Mouse (Mus musculus) brown adipose tissue, adult 24 weeks (tissue): ENCODE data around the gene Apba1. TPM values are rescaled to one million over a fixed set of nuclear protein-coding genes. Genes with fewer than 3 reads are reported as not detected.

Source experiments
- H3K27ac ChIP-seq: fragments of 200-500 bp; replicated peaks from 2 replicates; pipeline ENCODE4 v1.5.1; 2012; ENCODE audit warnings: low read depth, mild to moderate bottlenecking, low read length
- H3K4me1 ChIP-seq: fragments of 200-500 bp; 2 replicates; pipeline ENCODE4 v1.6.1; 2012; ENCODE audit warnings: low read length, mixed read lengths; ENCODE audit not compliant: control insufficient read depth, insufficient read depth, insufficient read length
- H3K4me3 ChIP-seq: fragments of 200-500 bp; 2 replicates; pipeline ENCODE4 v1.5.1; 2012; ENCODE audit warnings: low read depth, mild to moderate bottlenecking, low read length, moderate library complexity; ENCODE audit not compliant: insufficient read depth
- polyA plus RNA-seq: library from polyadenylated mRNA; stranded (reverse); fragments of >200 nt; gene quantifications from 2 replicates; pipeline ENCODE4 v1.2.4, GENCODE M21; 2012; ENCODE audit not compliant: missing spikeins, insufficient read depth, insufficient read length

Gene Apba1
- polyA plus RNA-seq, 1 experiment = 0.91 TPM

- no peak overlapping the region for H3K4me3 ChIP-seq
- no peaks in the 10 kb centered on the region for H3K4me1 ChIP-seq
- H3K27ac ChIP-seq = no peak overlapping the region
Measured at GRCm38 (mm10) chr19:23919384-23920219, 160.9 kb downstream of the Apba1 start.

- no peaks in the 10 kb centered on the region for H3K4me1 ChIP-seq
- H3K4me3 ChIP-seq = no peak overlapping the region
- no peak overlapping the region for H3K27ac ChIP-seq
Measured at GRCm38 (mm10) chr19:23920220-23920544, 161.5 kb downstream of the Apba1 start.

- Histone ChIP-seq H3K27ac (no peak overlapping the region), H3K4me1 (no peaks in the 10 kb centered on the region), H3K4me3 (no peak overlapping the region)
Measured at GRCm38 (mm10) chr19:23922601-23923000, 163.9 kb downstream of the Apba1 start.

- Histone ChIP-seq H3K4me1 (no peaks in the 10 kb centered on the region), H3K27ac (no peak overlapping the region), H3K4me3 (no peak overlapping the region)
Measured at GRCm38 (mm10) chr19:23924057-23924456, 165.4 kb downstream of the Apba1 start.

GRCm38 (mm10) chr19:23924791-23925190 lies 166.1 kb downstream of the Apba1 start:
- H3K27ac ChIP-seq = no peak overlapping the region
- no peak overlapping the region for H3K4me3 ChIP-seq
- H3K4me1 ChIP-seq = no peaks in the 10 kb centered on the region

- Histone ChIP-seq H3K4me1 (no peaks in the 10 kb centered on the region), H3K4me3 (no peak overlapping the region), H3K27ac (no peak overlapping the region)
Measured at GRCm38 (mm10) chr19:23925541-23925940, 166.9 kb downstream of the Apba1 start.

GRCm38 (mm10) chr19:23930826-23931225 lies 172.1 kb downstream of the Apba1 start:
- Histone ChIP-seq H3K4me1 (no peaks in the 10 kb centered on the region), H3K27ac (no peak overlapping the region), H3K4me3 (no peak overlapping the region)

GRCm38 (mm10) chr19:23941422-23941949 lies 182.8 kb downstream of the Apba1 start:
- H3K4me1 ChIP-seq = no peaks in the 10 kb centered on the region
- no peak overlapping the region for H3K27ac ChIP-seq
- no peak overlapping the region for H3K4me3 ChIP-seq

- Histone ChIP-seq H3K4me3 (no peak overlapping the region), H3K27ac (no peak overlapping the region), H3K4me1 (no peaks in the 10 kb centered on the region)
Measured at GRCm38 (mm10) chr19:23942886-23943285, 184.2 kb downstream of the Apba1 start.

GRCm38 (mm10) chr19:23946026-23946685 lies 187.5 kb downstream of the Apba1 start:
- Histone ChIP-seq H3K27ac (no peak overlapping the region), H3K4me1 (no peaks in the 10 kb centered on the region), H3K4me3 (no peak overlapping the region)

- H3K4me1 ChIP-seq = no peaks in the 10 kb centered on the region
- H3K27ac ChIP-seq = no peak overlapping the region
- no peak overlapping the region for H3K4me3 ChIP-seq
Measured at GRCm38 (mm10) chr19:23946751-23947150, 188.1 kb downstream of the Apba1 start.

- no peak overlapping the region for H3K4me3 ChIP-seq
- H3K4me1 ChIP-seq = no peaks in the 10 kb centered on the region
- H3K27ac ChIP-seq = no peak overlapping the region
Measured at GRCm38 (mm10) chr19:23947871-23948270, 189.2 kb downstream of the Apba1 start.

DNA sequence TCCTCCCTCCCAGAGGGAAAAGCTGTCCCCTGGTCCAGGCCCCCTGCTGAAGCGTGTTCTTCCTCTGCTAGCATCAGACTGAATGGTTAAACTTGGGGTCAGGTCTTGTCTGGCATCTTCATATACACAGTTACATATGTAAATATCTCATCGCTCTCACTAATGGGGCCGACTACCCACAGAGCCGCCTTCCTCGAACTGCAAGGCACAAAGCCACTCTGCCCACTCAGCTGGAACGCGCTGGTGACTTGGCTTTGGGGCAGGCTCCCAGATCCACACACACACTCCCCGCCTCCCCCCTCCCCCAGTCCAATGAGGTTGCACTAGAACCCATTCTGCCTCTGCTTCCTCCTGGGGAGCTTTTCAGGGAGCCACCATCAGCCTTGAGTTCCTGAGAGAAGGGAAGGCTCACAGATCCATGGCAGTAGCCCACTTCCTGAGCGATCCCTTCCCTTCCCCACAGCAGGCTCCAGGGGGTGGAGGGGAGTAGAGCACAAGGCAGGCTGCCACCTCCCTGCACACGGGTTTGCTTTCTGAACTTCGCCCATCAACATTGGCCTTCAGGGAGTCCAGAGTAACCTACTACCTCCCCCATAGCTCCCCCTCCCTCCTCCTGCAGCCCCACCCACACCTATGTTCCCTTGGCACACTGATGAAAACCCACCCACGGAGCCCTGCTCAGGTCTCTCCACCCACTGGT lies 189.8 kb downstream of the Apba1 start:
- H3K4me1 ChIP-seq = no peaks in the 10 kb centered on the region
- no peak overlapping the region for H3K27ac ChIP-seq
- H3K4me3 ChIP-seq = no peak overlapping the region

DNA sequence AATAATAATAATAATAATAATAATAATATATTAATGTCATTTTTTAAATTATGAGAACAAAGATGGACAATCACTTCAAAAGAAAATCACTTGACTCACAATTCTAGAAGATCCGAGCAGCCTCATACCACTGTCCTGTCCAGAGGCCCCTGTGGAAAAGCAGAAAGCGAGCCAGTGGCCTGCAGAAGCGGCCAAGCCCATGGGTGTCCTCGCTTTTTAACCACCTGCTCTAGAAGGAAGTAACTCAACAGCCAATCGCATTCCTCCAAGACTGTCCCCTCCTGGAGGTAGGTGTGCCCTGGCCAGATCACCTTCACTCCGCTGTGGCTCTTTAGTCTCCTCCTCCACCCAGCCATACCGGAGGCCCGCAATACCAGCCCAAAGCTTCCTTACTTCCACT lies 196.8 kb downstream of the Apba1 start:
- H3K4me3 ChIP-seq = no peak overlapping the region
- no peaks in the 10 kb centered on the region for H3K4me1 ChIP-seq
- H3K27ac ChIP-seq = no peak overlapping the region

GRCm38 (mm10) chr19:23956299-23956975 lies 197.8 kb downstream of the Apba1 start:
- Histone ChIP-seq H3K27ac (no peak overlapping the region), H3K4me1 (no peaks in the 10 kb centered on the region), H3K4me3 (no peak overlapping the region)
